Mouse (Mus musculus) 3T3-L1 (cell line): ENCODE results near the gene Ncoa3.

Experiments
- DNase-seq: peaks from one replicate; pipeline ENCODE4 v3.0.0-alpha.2; 2015; ENCODE audit warnings: low read depth, low spot score

Gene Ncoa3

DNA sequence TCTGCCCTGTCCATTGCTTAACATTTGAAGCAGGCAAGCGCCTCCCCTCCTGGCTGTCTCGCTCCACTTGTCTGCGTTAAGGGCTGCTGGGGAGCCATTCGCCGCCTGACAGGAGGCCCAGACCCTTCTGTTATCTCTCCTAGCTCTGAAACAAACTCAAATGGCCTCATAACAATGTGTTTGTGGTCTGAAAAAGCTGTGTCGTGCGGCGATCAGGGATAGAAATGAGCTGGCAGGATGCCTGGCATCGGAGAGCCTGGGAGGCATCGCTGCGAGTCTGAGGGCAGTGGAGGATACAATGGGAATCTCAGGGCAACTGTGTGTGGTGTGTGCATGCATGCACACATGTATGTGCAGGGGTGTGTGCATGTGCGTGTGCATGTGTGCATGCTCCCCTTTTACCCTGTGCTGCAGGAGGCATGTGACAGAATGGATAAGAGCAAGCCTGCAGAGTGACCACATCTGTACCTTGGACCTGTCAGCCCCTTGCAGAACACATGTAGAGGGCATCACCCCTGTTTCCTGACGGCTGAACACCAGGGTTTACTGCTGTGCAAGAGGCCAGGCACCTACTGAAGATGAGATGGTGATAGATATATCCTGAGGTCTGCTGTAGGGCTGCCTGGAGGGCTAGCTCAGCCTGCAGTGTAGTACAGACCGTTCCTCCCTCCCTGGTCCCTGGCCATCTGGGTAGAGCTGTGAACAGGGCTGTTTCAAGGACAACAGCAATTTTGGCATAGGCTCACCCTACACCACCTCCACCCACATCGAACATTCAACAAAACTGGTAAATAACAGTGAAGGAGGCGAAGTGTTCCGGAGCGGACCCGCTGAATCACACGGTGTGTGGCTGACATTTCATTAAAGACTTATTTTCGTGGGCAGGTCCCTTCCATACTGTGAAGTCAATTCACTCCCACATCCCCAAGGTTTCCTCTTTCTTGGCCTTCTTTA is 108.2 kb downstream of the Ncoa3 start:
- no peak for DNase-seq

DNA sequence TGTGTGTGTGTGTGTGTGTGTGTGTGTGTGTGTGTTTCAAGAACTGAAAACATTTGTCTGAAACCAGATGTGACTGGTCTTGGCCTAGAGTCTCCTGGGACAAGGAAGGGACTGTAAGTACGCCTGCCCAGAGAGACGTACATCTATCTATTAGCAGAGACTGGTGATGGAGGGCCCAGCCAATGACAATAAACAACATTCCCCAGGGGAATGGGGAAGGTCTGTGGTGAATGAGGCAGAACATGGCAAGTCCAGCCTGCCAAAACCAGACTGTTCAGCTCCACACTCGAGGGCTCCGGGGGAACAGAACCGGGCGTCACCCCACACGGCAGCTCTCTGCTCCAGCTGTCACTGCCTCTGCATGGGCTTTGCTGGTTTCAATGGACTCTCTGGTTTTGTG is 110.5 kb downstream of the Ncoa3 start:
- DNase-seq, result peak; percentile 47

DNA sequence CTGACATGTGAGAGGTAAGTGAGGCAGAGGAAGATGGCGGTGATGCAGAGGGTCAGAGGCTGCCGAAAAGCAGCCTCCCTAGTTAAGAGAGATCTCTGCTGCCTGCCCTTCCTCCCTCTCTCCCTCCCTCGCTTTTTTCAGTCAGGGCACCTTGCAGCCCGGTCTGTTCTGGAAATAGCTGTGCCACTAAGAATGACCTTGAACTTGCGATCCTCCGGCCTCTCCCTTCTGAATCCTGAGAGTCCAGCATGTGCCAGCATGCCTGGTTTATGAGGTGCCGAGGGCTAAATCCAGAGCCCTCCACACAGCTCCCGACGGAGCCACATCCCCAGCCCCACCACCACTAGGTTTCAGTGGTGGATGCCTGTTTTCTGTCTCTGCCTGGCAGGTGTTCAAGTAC is 113.5 kb downstream of the Ncoa3 start:
- DNase-seq, result no peak

DNA sequence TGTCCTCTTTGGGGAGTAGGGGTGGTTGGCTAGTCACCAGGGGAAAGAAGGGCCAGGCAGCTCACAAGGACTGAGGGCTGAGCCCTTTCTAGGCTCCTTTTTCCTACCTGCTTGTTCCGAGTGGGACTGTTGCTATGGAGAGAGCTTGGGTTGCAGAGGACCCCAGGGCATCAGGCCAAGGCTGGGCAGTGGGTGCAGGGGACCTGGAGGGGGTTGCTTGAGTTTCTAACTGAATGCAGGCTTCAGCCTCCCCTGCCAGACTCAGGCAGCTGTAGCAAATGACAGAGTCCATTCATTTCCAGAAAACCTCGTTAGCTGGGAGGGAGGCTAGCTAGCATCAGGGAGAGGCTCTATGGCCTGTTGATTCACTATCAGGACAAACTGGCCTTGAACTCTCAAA is 114.2 kb downstream of the Ncoa3 start:
- no peak for DNase-seq

DNA sequence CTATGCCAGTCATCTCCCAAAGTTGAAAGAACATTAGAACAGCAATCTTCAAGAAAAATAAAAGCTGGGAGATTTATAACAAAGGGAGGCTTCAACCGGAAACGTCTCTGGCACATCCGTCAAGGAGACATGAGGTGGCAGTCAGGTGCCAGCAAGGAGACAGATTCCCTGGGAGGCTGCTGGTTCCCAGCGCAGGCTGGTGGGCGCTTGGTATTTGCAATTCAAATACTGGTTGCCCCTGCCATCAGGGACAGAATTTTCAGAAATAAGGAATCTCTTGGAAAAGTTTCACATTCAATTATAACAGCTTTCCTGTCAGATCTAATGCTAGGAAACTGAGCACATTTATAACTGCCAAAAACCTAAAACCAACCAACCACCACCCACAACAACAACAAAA is 115.5 kb downstream of the Ncoa3 start:
- DNase-seq, result no peak

DNA sequence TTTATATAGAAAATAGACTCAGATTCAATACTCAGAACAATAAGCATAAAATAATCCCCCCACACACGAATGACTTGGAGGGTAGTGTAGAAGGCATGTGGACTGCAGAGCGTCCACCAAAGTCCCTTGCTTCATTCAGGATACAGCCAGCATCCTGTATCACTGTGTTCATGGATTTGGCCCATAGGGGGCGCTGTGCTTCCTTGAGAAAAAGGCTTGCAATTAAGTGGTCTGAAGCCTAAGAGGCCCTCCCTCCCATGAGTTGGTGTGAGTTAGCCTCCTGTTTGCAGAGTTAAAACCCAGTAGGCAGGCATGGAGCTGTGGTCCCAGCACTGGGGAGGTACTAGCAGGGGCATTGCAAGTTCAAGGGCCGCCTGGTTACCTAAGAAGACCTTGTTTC is 115.9 kb downstream of the Ncoa3 start:
- peak; percentile 89 for DNase-seq

DNA sequence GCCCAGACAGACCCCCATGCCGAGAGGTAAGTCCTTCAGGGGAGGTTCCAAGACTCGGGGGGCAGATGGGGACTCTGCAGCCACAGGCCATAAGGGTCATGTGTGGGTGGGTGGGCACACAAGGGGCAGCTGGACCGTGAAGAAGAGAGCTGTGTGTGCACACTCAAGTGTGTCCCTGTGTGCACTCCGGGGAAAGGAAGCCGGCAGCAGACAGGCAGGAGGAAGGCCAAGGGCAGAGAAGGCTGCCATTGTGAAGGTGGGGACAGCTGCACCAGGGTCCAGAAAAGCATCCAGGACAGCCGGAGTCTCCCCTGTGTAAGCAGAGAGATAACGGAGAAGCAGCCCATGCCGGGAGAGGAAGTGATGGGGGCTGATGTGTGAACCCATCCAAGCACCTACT is 118.3 kb downstream of the Ncoa3 start:
- DNase-seq, result no peak

DNA sequence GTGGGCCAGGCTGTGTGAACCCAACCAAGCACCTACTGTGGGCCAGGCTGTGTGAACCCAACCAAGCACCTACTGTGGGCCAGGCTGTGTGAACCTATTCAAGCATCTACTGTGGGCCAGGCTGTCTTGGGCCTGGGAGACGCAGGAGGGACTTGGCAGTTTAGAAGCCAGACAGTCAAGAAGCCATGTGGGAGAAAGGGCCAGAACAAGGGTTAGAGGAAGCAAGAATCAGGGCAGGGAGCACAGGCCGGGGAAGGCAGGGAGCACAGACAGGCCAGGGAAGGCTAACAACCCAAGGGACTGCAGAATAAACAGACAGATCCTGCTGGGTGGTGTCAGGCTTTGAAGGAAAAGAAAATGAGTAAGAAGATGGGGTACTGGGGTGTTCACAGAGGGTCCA is 118.8 kb downstream of the Ncoa3 start:
- no peak for DNase-seq

DNA sequence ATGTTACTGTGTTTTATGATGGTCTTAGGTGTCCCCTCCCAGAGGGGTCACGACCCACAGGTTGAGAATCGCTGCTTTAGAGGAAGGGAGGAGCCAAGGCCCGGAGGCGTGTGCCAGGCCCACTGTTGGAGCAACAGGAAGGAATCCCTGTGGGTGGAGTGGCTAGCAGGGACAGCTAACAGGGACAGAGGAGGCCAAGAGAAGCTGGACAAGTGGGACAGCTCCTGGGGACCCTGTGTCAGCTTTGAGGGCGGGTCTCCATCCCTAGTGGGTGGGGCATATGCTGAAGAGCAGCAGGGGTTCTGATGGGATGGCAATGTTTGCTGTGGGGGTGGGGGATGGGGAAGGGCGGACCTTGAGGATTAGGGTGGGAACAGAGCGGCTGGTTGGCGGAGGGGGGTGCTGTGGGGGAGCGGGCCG is 119.4 kb downstream of the Ncoa3 start:
- no peak for DNase-seq

DNA sequence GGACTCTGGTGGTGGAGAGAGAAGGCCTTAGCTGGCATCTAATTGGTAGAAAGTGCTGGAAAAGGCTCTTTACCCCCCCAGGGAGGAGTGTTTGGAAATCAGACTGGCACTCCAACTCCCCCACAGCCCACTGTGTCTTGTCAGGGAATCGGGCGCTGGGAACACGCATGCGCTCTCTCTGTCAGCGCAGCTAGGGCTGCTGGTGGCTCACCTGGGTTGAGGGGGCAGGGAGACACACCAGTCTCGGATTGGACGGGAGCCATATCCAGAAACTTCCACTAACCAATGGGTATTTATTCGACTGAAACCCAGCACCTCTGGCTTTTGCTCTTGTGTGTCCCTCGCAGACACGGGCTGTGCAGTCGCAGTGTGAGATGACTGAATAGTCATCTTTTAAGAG is 120.5 kb downstream of the Ncoa3 start:
- DNase-seq, result no peak

DNA sequence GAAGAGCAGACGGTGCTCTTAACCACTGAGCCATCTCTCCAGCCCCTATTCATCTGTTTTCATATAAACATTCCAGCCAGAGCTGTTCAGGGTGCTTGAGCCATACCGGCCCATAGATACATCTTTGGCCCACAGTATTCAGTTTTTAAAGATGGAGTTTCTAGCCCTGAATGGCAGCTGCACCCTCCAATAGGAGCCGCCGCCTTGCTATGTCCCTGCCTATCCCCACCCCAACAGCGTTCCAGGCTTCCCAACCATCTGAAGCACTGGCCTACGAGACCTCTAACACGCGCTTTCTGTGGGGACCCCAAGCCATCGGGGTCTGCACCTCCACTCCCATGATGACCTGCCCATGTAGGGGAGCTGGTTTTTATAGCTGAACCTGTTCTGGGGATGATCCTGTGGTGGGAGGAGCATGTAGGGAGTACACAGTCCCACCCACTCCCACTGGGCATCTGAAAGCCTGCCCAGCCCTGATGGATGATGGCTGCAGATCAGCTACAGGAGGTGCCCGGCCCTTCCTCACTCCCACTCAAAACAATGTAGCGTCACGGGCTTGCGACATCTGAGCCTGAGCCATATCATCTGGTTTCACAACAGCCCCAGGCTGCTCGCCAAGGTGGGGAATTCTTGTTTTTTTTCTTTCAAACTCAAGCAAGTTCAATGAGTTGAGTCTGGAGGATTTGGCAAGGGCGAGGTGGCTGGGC is 123.3 kb downstream of the Ncoa3 start:
- peak; percentile 84 for DNase-seq

DNA sequence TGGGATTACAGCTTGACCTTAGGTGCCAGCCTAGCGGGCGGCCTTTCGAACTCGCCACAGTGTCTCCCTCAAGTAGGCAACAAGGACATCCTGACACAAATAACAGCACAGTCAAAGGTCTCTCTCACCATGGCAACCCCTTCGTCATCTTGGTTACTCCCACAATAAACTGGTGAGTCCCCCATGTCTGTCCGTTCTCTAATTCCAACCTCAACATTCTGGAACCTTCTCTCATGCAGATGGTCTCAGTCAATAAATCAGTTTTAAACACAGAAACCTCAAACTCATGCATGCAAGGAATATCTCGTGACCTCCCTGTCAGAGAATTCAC is 123.8 kb downstream of the Ncoa3 start:
- DNase-seq, result no peak

DNA sequence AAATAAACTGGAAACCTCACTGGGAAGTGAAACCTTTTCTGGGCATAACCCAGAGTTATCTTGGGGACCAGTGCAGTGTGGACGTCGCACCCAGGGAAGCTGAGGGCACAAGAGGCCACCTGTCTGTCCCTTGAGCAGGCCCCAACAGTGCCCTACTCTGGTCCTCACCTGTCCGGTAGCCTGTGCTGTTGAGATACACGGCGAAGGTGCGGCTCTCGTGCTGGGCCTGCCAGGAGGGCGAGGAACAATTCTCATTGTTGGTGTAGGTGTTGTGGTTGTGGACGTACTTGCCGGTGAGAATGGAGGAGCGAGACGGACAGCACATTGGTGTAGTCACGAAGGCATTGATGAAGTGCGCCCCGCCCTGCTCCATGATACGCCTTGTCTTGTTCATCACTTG is 124.3 kb downstream of the Ncoa3 start:
- no peak for DNase-seq

DNA sequence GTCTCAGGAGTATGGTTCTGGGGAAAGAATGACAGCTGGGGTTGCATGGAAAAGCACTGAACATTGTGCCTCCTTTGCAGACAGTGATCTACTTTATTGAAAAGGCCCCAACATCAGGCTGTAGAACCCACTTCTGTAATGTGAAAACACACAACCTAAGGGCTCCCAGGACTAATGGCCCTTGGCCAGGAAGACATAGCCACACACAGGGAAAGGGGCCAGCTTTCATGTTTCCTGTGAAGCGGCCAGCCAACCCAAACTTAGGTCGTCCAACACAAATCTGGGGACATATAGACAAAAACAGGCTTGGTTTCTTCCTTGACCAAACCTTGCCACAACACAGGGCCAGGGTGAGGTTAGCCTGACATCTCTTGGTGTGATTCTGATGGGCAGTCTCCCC is 127.6 kb downstream of the Ncoa3 start:
- DNase-seq, result no peak

DNA sequence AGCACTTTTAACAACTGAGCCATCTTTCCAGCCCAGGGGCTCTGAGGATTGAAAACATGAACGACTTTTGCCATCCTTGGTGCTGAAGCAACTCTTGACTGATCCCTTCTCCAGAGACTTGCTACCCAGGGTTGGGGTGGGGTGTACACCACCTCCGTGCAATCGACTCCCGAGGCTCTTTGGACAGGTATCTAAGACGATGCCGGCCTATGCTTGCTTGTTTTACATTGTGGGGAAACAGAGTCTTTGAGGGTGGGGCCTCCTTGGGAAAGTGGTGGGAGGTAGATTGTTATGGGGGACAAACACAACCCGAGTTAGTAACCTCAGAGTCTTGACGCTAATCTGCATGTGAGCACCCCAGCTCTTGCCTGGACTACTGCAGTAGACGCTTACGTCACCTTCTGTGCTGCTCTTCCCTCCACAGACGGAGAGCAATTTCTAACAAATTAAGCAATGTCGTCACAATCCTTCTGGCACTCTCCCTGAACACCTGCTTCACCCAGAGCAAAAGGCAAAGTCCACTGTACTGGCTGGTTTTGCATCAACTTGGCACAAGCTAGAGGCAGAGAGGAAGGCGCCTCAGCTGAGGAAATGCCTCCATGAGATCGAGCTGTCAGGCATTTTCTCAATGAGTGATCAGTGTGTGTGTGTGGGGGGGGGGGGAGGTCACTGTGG is 129.4 kb downstream of the Ncoa3 start:
- DNase-seq, result no peak

DNA sequence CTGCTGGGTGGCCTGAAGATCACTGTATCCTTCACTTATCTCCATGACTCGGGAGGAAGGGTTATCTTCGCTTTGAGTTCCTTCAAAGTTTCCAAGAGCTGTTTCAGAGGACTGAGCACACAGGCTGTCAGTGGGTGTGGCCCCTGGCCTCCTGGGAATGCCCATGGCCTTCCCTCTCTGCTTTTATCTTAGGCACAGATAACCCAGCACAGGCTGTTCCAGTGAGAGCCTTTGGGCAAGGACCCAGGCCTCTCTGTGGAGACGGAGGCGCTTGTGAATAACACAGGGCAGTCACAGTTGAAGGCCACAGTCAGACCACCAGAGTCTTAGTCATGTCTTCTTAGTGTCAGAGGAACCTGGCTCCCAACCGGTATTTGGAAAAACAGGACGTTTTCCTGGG is 130.3 kb downstream of the Ncoa3 start:
- DNase-seq, result no peak
